Mouse (Mus musculus) E14TG2a.4 (cell line): ENCODE measurements at regions not wholly inside any gene's neighbourhood (a gene's known extent, or its start where the extent isn't known, plus 50 kb on each side); places are given as distances from the start of the nearest gene placed in this dataset.

Experiments
- CTCF ChIP-seq: conservative IDR thresholded peaks from 2 replicates; pipeline ENCODE4 v1.5.1; 2014; ENCODE audit warnings: low read length
- NANOG ChIP-seq: IDR thresholded peaks from 2 replicates; pipeline ENCODE4 v1.6.1; 2014; ENCODE audit warnings: borderline replicate concordance, low read length, mixed read lengths
- POU5F1 ChIP-seq: IDR thresholded peaks from 2 replicates; pipeline ENCODE4 v1.6.1; 2014; ENCODE audit warnings: low read length, borderline replicate concordance

DNA sequence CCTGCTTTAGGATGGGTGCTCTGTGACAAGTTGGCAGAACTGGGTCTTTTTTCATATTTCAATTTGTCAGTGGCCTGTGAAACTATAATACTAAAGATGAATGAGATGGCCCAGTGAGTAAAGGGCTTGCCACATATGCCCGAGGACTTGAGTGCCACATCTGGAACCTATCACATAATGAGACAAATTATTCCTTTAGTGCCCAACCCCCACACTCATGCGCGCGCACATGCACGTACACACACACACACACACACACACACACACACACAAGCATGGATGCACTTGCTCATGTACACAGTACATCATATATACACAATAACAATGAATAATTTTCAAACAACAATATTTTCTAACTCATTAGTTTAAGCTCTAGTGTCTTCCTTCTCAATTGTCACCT lies 555.9 kb downstream of the Cdh8 start:
- TF ChIP-seq CTCF (no peak), POU5F1 (no peak), NANOG (no peak)
